Mouse (Mus musculus): ENCODE measurements around the gene Mrpl51. TPM values are rescaled to one million over a fixed set of nuclear protein-coding genes. Genes with fewer than 3 reads are reported as not detected.
A peak's percentile ranks its signal among the peaks of the same experiment; 100 is the strongest.

Gene Mrpl51
- polyA plus RNA-seq, 1 experiment from 2014 or later, result 210 TPM

DNA sequence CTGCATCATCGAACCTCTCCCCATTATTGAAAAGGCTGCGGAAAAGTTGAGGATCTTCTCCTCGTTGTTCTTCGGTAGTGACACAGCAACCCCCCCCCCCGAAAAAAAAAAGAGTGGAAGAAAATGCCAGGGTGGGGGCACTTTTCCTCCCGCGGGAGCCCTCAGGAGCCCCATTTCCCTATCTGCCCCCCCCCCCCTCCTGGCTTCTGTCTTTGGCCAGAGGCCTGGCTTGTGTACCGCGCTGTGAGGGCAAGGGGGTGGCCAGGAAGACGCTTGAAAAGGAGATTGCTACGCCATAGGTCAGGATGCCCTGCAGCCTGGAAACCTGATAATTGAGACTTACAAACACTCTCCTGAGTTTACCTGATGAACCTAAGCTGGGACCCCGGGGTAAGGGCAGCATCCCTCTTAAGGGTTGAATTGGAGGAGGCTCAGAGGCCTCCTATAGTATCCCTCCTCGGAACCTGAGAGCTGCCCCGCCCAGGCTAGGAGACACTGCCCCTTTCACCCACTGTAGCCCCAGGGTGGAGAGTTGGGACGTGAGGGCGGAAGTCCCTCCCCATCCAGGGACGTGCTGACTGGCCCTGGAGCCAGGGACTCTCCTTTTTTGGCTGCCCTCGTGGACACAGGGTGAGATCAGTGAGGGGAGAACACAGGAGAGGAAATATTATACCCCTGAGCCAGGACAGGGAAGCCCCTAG is 25.4 kb upstream of the Mrpl51 start, which contains the start of gene Gapdh:
TSS of gene Gapdh (minus strand) at position 417 of the 701 bp plus-strand sequence.
- Histone ChIP-seq H3K4me1 (ENCODE audit: insufficient read depth) (peaks cover 39% of the 10 kb centered on the region), H3K9me3 (ENCODE audit: low read length) (no peaks in the 10 kb centered on the region), H3K4me3 (ENCODE audit: low read depth, low read length) (peak within 1 kb of the TSS; percentile 72), H3K9ac (replicated peaks) (peak within 1 kb of the TSS; percentile 76), H3K27ac (ENCODE audit: low read depth) (peak within 1 kb of the TSS; percentile 97), H3K4me2 (ENCODE audit: low read depth, low read length) (peak within 1 kb of the TSS; percentile 75), H3K27me3 (ENCODE audit: insufficient read depth, low read length) (no peaks in the 10 kb centered on the region), H3K36me3 (replicated peaks; ENCODE audit: insufficient read depth, low read length) (peaks cover 57% of the 10 kb centered on the region)
- DNase-seq (peak; percentile 83), ATAC-seq (peak; percentile 73)
- TF ChIP-seq EP300 (IDR thresholded peaks at IDR 0.05; ENCODE audit: low read depth), result peak; percentile 47; the same call in 1 of the 2 replicates
- TF ChIP-seq CTCF (IDR thresholded peaks at IDR 0.05; ENCODE audit: low read depth), result no peak
- WGBS (ENCODE audit: insufficient replicate concordance), result 2% methylated on average over 18 of the region's 18 CpGs

DNA sequence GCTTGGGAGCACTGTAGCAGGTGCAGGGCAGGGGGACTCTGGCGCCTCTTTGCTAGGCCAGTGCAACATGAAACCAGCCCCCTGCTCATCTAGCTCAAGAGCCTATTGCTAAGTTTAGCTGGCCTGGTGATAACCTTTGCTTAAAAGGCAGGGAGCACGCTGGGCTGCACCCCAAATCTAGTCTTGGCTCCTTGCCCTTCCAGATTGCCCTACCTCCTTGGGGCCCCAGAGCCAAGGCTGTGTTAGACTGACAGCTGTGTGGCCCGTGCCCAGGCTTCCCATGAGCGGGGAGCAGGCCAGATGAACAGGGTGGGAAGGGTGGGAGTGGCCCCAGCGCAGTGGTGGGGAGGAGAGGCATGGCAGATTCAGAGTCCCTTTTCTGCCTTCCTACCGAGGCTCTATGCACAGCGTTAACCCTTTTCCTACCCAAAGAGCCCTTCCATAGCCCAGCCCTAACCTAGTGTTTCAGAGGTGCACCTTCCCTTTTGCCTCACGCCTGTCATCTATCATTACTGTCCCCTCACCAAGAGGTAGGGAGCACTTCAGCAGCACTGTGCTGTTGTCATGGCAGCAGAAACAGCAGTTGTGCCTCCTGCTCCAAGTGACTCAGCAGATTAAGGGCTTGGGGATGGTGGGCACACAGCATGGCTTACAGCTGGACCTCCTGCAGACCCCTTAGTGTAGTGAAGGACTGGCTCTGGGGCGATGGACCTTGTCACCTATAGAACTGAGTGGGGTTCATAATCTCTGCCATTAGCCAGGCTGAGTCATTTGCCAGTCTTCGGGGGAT is 24.5 kb upstream of the Mrpl51 start:
- TF ChIP-seq CTCF (IDR thresholded peaks at IDR 0.05; ENCODE audit: low read depth) (no peak), EP300 (IDR thresholded peaks at IDR 0.05; ENCODE audit: low read depth) (no peak)
- peak overlapping the region; percentile 72 for H3K4me3 ChIP-seq (ENCODE audit: low read depth, low read length)
- WGBS (ENCODE audit: insufficient replicate concordance), result 28% methylated on average over 10 of the region's 10 CpGs
- H3K9ac ChIP-seq (replicated peaks), result peak overlapping the region; percentile 76
- peak overlapping the region; percentile 97 for H3K27ac ChIP-seq (ENCODE audit: low read depth)
- ATAC-seq, result peak; percentile 7
- H3K4me1 ChIP-seq (ENCODE audit: insufficient read depth), result peaks cover 39% of the 10 kb centered on the region
- H3K36me3 ChIP-seq (replicated peaks; ENCODE audit: insufficient read depth, low read length), result peaks cover 65% of the 10 kb centered on the region
- H3K27me3 ChIP-seq (ENCODE audit: insufficient read depth, low read length), result no peaks in the 10 kb centered on the region
- no peaks in the 10 kb centered on the region for H3K9me3 ChIP-seq (ENCODE audit: low read length)
- H3K4me2 ChIP-seq (ENCODE audit: low read depth, low read length), result peak overlapping the region; percentile 75
- DNase-seq, result peak; percentile 56

DNA sequence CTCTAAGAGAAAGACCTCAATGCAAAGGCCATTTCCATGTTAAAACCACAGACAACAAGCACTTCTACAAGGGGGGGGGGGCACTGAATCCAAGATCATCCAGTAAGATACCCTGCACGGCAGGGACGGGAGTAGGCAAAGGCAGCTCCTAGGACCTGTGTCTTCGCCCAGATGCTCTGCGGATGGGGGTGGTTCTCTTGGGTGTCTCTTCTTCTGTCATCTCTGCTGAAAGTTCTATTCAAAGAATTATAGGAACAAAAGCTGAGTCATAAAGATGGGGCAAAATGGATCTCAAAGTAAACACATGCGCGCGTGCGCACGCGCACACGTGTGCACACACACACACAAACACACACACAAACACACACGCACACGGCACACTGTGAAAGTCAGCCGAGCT is 23.5 kb upstream of the Mrpl51 start:
- no peaks in the 10 kb centered on the region for H3K27me3 ChIP-seq (ENCODE audit: insufficient read depth, low read length)
- no peak overlapping the region for H3K4me2 ChIP-seq (ENCODE audit: low read depth, low read length)
- ATAC-seq, result no peak
- H3K9ac ChIP-seq (replicated peaks), result no peak overlapping the region
- no peaks in the 10 kb centered on the region for H3K9me3 ChIP-seq (ENCODE audit: low read length)
- TF ChIP-seq EP300 (IDR thresholded peaks at IDR 0.05; ENCODE audit: low read depth) (no peak), CTCF (IDR thresholded peaks at IDR 0.05; ENCODE audit: low read depth) (no peak)
- H3K36me3 ChIP-seq (replicated peaks; ENCODE audit: insufficient read depth, low read length), result peaks cover 69% of the 10 kb centered on the region
- peak overlapping the region; percentile 44; the same call in 1 of the 2 replicates for H3K27ac ChIP-seq (ENCODE audit: low read depth)
- no peak for DNase-seq
- 92% methylated on average over 14 of the region's 14 CpGs for WGBS (ENCODE audit: insufficient replicate concordance)
- peaks cover 39% of the 10 kb centered on the region for H3K4me1 ChIP-seq (ENCODE audit: insufficient read depth)
- H3K4me3 ChIP-seq (ENCODE audit: low read depth, low read length), result no peak overlapping the region

DNA sequence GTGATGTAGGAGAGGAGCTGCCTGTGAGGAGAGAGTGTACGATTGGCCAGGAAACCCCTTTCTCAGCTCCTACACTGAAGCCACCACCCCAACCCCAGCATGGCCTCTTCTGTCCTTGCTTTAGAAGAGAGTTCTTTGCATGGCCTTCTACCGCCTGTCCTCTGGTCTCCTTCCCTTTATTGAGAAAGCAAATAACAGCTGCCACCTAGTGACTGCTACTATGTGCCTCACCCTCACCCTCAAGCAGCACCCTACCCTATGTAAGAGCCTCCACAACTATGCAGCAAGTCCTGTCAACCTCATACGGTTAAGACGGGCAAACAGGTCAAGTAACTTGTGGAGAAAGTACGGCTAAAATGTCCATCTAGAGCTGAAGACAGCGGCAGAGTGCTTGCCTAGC is 21.4 kb upstream of the Mrpl51 start:
- 81% methylated on average over 6 of the region's 6 CpGs for WGBS (ENCODE audit: insufficient replicate concordance)

DNA sequence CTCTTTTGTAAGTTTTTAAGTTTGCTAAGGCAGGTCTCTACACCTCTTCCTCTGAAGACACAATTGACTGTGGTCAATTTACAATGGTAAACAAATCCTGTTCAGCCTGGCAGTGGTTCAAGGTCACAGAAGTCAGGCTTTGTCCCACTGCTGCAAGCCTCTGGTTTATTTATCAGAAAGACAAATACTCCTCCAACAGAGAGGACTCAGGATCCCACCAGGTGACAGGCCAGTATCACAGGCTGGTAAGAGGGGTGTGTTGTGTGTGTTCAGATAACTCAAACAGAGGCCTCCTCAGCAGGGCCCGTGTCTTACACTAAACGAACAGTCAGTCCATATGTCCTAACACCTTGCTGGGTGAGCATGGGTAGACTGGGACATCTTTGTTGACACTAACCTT is 19.1 kb upstream of the Mrpl51 start:
- no peak overlapping the region for H3K4me2 ChIP-seq (ENCODE audit: low read depth, low read length)
- ATAC-seq (peak; percentile 80), DNase-seq (peak; percentile 50)
- no peak overlapping the region for H3K9ac ChIP-seq (replicated peaks)
- H3K36me3 ChIP-seq (replicated peaks; ENCODE audit: insufficient read depth, low read length), result peaks cover 96% of the 10 kb centered on the region
- peaks cover 19% of the 10 kb centered on the region for H3K4me1 ChIP-seq (ENCODE audit: insufficient read depth)
- H3K27ac ChIP-seq (ENCODE audit: low read depth), result peak overlapping the region; percentile 78
- H3K4me3 ChIP-seq (ENCODE audit: low read depth, low read length), result no peak overlapping the region
- no peaks in the 10 kb centered on the region for H3K27me3 ChIP-seq (ENCODE audit: insufficient read depth, low read length)
- no peaks in the 10 kb centered on the region for H3K9me3 ChIP-seq (ENCODE audit: low read length)
- 64% methylated on average over 2 of the region's 2 CpGs for WGBS (ENCODE audit: insufficient replicate concordance)
- TF ChIP-seq CTCF (IDR thresholded peaks at IDR 0.05; ENCODE audit: low read depth), result no peak
- TF ChIP-seq EP300 (IDR thresholded peaks at IDR 0.05; ENCODE audit: low read depth), result peak; percentile 56; the same call in 1 of the 2 replicates

More for the DNA sequence above, 21.4 kb upstream of the Mrpl51 start:
- H3K36me3 ChIP-seq (replicated peaks; ENCODE audit: insufficient read depth, low read length), result peaks cover 77% of the 10 kb centered on the region
- peaks cover 31% of the 10 kb centered on the region for H3K4me1 ChIP-seq (ENCODE audit: insufficient read depth)
- TF ChIP-seq EP300 (IDR thresholded peaks at IDR 0.05; ENCODE audit: low read depth) (no peak), CTCF (IDR thresholded peaks at IDR 0.05; ENCODE audit: low read depth) (peak; percentile 47)
- no peak overlapping the region for H3K4me3 ChIP-seq (ENCODE audit: low read depth, low read length)
- H3K4me2 ChIP-seq (ENCODE audit: low read depth, low read length), result no peak overlapping the region
- no peak overlapping the region for H3K9ac ChIP-seq (replicated peaks)
- no peaks in the 10 kb centered on the region for H3K9me3 ChIP-seq (ENCODE audit: low read length)
- DNase-seq (no peak), ATAC-seq (no peak)
- H3K27me3 ChIP-seq (ENCODE audit: insufficient read depth, low read length), result no peaks in the 10 kb centered on the region
- no peak overlapping the region for H3K27ac ChIP-seq (ENCODE audit: low read depth)

DNA sequence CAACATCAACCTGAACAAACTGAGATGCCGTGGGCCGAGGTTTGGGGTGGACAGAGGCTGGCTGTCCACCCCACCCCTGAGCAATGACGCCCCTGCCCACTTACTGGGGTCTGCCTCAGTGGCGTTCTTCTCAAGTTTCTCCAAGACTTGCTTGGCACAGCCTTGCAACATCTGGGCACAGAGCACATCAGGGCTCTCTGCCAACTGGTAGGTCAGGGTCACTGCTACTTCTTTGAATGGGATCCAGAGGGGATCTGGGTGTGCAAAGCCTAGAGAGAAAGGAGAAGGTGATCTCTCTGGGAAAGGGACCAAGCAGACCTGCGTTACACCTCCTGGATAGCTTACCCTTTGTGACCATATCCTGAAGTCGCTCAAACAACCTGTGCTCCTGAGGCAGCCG is 18.3 kb upstream of the Mrpl51 start:
- no peaks in the 10 kb centered on the region for H3K27me3 ChIP-seq (ENCODE audit: insufficient read depth, low read length)
- no peak for ATAC-seq
- peaks cover 96% of the 10 kb centered on the region for H3K36me3 ChIP-seq (replicated peaks; ENCODE audit: insufficient read depth, low read length)
- no peak for DNase-seq
- no peak overlapping the region for H3K4me3 ChIP-seq (ENCODE audit: low read depth, low read length)
- no peaks in the 10 kb centered on the region for H3K9me3 ChIP-seq (ENCODE audit: low read length)
- no peak overlapping the region for H3K4me2 ChIP-seq (ENCODE audit: low read depth, low read length)
- TF ChIP-seq EP300 (IDR thresholded peaks at IDR 0.05; ENCODE audit: low read depth) (no peak), CTCF (IDR thresholded peaks at IDR 0.05; ENCODE audit: low read depth) (no peak)
- peaks cover 12% of the 10 kb centered on the region for H3K4me1 ChIP-seq (ENCODE audit: insufficient read depth)
- H3K27ac ChIP-seq (ENCODE audit: low read depth), result peak overlapping the region; percentile 78
- H3K9ac ChIP-seq (replicated peaks), result no peak overlapping the region
- whole genome bisulfite sequencing (ENCODE audit: insufficient replicate concordance), result 90% methylated on average over 7 of the region's 7 CpGs
